Mouse (Mus musculus) frontal cortex, adult 2 months (tissue): ENCODE data around the gene Kank2. TPM values are rescaled to one million over a fixed set of nuclear protein-coding genes. Genes with fewer than 3 reads are reported as not detected.

Experiments
- DNase-seq, 2 experiments: peaks; one replicate each; pipeline ENCODE4 v3.0.0; 2022; ENCODE audit warnings: low spot score in 1 of 2; ENCODE audit errors: extremely low spot score in 1 of 2
- polyA plus RNA-seq: library from polyadenylated mRNA; depleted of rRNA; stranded (reverse); fragments of >200 nt; gene quantifications from 2 replicates; pipeline ENCODE4 v1.2.3, GENCODE M21; 2012; rRNA removed

Gene Kank2
- polyA plus RNA-seq, 1 experiment = 8.0 TPM

GRCm38 (mm10) chr9:21726218-21726975, 72.1 kb downstream of the Kank2 start:
- DNase-seq = no peak

- no peak for DNase-seq
Observed at GRCm38 (mm10) chr9:21725224-21726121, 73.1 kb downstream of the Kank2 start.

GRCm38 (mm10) chr9:21724147-21724536, 74.4 kb downstream of the Kank2 start:
- peak; percentile 83 to 89 for DNase-seq

GRCm38 (mm10) chr9:21723377-21724146, 75.0 kb downstream of the Kank2 start, which contains the start of gene Ldlr:
Ldlr (plus strand) TSS chr9:21723483.
- peak; percentile 59 to 80 for DNase-seq

- no peak for DNase-seq
Observed at GRCm38 (mm10) chr9:21721036-21721435, 77.5 kb downstream of the Kank2 start.

- DNase-seq = no peak
Observed at GRCm38 (mm10) chr9:21717015-21717414, 81.5 kb downstream of the Kank2 start.

Other genes with a start within 250 kb of the Kank2 start
- gene Timm29, start 206.0 kb downstream of the Kank2 start, polyA plus RNA-seq = 53.2 TPM in 2 replicates
- 27.6 and 27.8 TPM in 2 replicates for gene Yipf2, start 205.9 kb downstream of the Kank2 start, polyA plus RNA-seq
- 77.8 and 83.8 TPM in 2 replicates for gene Smarca4, start 182.6 kb downstream of the Kank2 start, polyA plus RNA-seq
- gene Ldlr, start 75.3 kb downstream of the Kank2 start, polyA plus RNA-seq = 13.4 and 14.4 TPM in 2 replicates
- gene Spc24, start 38.4 kb downstream of the Kank2 start, polyA plus RNA-seq = 3.3 and 3.8 TPM in 2 replicates
- gene Angptl8, start 36.8 kb upstream of the Kank2 start, polyA plus RNA-seq = not detected in 2 replicates
- gene Dock6, start 53.9 kb upstream of the Kank2 start, polyA plus RNA-seq = 47.7 and 50.1 TPM in 2 replicates
- 10.9 and 13.6 TPM in 2 replicates for gene Rab3d, start 119.4 kb upstream of the Kank2 start, polyA plus RNA-seq
- 18.3 and 26.9 TPM in 2 replicates for gene Ccdc159, start 128.7 kb upstream of the Kank2 start, polyA plus RNA-seq
- 53.8 and 53.9 TPM in 2 replicates for gene Tmem205, start 128.8 kb upstream of the Kank2 start, polyA plus RNA-seq
- gene Plppr2, start 138.3 kb upstream of the Kank2 start, polyA plus RNA-seq = 182 and 192 TPM in 2 replicates
- 9.0 and 10.1 TPM in 2 replicates for gene Swsap1, start 157.0 kb upstream of the Kank2 start, polyA plus RNA-seq
- gene Epor, start 164.8 kb upstream of the Kank2 start, polyA plus RNA-seq = 8.8 and 10.3 TPM in 2 replicates
- 5.0 and 6.7 TPM in 2 replicates for gene Rgl3, start 190.7 kb upstream of the Kank2 start, polyA plus RNA-seq
- 6.9 TPM in 2 replicates for gene Ccdc151, start 203.9 kb upstream of the Kank2 start, polyA plus RNA-seq
- gene Prkcsh, start 204.1 kb upstream of the Kank2 start, polyA plus RNA-seq = 106 and 112 TPM in 2 replicates